Mouse (Mus musculus) urinary bladder, postnatal 10 days (tissue): ENCODE measurements around the gene Ptprz1.

Experiments
- DNase-seq: peaks from one replicate; pipeline ENCODE4 v3.0.0; 2022; ENCODE audit warnings: low spot score

Gene Ptprz1

GRCm38 (mm10) chr6:22874781-22875613 lies at the start of gene Ptprz1:
Gene Ptprz1 (plus strand): TSS chr6:22875502.
- no peak for DNase-seq

- no peak for DNase-seq
Observed at GRCm38 (mm10) chr6:22833637-22834036, 41.7 kb upstream of the Ptprz1 start.

DNA sequence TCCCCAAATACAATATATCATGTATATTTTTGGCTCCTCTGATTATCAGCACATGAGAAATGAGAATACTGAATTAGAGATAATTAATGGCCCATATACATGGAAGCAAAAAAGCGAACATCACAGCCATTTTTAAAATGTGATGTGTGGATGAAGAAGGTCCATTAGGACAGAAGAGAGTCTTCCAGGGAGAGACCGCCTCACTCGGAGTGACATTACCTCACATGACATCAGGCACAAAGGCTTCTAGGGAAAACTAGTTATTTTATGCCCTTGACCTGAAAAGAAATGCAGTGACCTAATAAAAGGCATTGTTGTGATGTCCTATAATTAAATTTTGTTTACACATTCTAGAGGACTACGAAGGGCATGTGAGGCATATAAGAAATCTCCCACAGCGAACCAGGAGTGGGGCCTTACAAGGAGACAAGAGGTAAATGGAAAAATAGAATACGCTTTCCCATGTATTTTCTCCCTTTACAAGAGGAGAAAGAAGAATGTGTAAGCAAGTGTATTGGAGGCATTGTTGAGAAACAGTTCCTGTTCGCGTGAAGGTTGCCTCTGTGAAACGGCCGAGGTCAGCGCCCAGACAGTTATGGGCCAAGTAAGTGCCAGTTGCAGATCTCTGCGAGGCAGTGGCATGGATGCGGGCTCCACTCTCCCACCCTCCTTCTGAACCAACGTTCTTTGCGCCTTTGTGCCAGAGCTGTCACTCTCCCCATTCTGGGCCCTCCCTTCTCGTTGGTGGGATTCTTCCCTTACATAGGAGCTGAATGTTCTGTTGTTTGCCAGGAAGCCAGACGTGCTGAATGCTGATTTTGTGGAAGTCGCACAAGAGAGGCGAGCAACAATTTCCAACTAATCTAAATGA lies 41.0 kb upstream of the Ptprz1 start:
- DNase-seq = no peak

DNA sequence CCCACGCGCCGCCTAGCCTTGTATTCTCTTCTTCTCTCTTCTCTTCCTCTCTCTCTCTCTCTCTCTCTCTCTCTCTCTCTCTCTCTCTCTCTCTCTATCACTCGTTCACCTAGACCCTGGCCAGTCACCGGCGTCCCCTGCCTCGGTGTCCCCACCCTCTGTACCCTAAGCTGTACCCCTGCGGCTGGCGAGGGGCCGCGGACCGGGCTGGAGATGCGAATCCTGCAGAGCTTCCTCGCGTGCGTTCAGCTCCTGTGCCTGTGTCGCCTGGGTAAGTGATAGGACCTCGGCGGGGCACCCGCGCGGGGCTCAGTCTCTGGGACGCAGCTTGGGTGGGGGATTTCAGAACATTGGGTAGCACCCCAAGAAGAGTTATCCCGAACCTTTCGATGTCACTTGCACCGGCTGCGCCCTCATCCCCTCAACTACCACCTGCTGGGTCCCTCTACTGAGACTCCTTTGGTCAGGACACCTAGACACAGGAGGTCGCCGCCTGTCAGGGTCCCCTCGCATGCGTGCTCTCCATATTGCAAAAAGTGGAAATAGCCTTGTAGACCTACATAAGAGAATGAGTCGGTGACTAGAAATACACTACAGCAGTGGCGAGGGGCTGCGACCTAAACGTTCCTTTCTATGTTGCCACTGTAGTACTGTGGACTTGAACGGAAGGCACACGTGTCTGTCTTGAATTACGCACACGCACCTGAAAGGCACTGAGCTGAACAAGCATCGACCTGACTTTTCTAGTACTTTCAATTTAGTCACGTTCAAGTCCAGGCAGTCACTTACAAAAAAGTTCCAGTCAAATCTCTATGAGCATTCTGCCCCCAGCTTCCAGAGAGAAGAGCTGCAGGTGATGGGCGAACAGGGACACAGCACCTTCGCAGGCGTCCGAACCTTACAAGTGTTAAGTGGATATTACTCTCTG lies 576 bp downstream of the Ptprz1 start:
- no peak for DNase-seq

GRCm38 (mm10) chr6:22887978-22888377 lies 12.7 kb downstream of the Ptprz1 start:
- no peak for DNase-seq

DNA sequence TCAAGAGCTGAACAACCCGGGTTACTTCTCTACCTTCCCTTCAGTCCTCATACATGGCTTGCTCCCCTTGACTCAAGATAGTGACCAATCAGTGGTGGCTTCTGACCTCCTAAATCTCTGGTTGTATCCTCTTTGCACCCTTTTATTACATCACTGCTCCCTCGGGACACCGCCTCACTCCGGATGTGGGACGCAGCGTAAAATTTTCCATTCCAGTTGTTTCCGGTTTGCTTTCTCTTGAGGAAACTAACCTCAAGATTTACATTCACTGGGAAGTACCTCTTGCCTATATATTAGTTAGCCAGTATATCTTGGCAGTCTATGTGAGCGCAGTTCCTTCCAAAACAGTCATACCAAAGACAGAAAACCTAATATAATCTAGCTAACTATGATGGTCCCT lies 14.0 kb downstream of the Ptprz1 start:
- DNase-seq = no peak

DNA sequence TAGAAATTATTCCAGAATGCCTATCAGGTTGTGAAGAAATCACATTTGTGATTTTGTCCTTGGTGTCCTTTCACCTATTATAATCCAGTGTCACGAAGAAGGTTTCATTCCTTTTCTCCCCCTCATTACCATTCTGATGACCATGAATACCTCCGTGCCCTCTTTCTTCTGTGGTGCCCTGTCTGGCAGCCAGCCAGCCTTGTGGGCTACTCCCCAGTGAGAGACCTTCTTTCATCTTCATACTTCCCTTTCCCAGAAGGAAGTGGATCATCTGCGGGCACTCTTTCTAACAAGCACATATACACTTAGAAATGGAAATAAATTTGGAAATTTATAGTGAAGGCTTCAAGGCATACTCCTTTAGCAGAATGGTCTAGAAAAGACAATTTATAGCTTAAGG lies 26.7 kb downstream of the Ptprz1 start:
- no peak for DNase-seq

DNA sequence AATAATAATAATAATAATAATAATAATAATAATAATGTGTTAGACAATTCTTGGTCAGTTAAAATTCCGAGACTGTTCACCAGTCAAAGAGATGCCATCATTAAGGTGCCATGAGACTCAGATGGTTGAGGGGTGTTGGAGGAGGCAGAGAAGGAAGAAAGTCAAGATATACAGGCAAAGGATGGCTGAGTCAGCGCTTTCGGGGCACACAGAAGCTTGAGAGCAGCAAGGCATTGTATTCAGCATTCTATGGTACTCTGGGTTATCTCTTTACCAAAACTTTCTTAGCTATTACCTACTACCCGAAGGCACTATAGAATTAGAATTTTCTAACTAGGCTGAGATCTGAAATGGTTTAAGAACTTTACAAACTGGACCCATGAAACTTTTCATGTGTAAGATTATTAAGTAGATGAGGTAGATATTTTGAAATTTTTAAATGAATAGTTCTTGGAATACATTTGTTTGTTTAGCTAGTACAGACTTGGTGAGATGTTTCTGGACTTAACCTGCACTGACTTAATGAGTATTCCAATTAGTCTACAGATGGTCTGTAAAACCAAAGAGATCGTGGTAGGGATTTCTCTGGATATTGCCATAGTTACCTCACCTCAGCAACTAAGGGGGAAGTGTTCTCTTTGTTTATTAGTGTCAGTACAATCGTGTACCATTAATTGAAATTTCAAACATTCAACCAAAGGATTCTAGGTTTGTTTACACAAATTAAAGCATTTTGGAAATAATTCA lies 33.4 kb downstream of the Ptprz1 start:
- no peak for DNase-seq

DNA sequence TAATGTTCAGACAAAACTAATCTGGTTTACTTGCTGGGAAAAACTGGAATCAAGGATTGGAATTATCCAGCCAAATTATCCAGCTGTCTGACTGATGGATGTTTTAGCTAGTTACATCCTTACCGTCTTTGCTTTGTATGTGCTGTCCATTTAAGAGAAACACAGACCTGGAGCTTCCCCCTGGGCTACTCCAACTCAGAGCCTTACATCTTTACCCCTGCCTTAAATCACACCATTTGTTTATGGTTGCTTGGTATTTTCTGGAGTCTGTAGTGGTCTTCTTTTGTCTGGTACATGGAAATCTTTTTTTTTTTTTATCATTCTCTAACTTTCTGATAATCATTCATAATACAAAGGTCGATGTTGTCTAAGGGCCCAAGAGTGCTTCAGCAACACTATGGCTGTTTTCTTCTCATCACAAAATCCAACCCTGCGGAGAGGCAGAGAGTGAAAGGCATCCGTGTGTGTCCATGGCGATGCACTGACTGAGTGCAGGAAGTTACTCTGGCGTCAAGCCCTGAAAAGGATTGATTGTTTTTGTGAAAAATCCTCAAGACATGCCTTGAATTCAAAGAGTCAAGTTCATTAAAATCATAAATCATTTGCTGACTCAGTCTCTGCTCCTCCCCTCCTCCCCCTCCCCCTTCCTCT lies 34.1 kb downstream of the Ptprz1 start:
- no peak for DNase-seq

DNA sequence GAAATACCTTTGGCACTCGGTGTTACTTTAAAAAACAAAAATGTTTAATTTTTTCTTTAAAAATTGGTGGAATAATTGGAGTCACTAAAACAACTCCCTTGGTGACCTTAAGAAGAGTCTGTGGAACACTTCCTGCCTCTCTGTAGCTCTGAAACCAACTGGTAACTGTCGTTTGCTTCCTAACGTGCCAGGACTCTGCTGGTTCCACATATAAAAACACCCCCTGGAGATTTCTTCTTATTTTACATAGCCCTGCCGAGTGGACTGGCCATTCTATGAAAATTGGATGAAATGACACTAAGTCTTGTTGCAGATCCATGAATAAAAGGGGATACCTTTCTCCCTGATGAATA lies 34.6 kb downstream of the Ptprz1 start:
- no peak for DNase-seq

- DNase-seq = no peak
Observed at GRCm38 (mm10) chr6:22922880-22923279, 47.6 kb downstream of the Ptprz1 start.

DNA sequence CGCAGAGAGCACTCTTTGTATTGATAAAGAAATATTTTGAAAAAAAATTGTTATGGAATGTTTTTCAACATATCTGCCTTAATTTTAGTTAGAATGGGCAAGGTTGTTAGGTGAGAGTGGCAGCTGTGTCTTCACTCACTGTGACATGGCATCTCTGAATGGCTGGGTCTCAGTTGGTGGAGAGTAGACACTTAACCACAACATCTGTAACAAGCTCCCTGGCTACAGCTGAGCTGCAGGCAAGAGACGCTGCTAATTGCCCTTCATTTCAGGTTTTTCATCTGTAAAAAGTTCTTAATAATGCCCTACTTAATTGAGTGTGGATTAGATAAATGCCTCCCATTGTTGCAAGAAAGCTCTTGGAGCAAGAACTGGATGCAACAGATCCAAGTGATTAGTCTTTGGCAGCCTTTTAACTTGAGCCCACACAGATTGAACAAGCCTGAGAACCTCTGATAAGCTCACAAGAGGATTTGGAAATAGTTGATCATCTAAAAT lies 57.5 kb downstream of the Ptprz1 start:
- DNase-seq = no peak

DNA sequence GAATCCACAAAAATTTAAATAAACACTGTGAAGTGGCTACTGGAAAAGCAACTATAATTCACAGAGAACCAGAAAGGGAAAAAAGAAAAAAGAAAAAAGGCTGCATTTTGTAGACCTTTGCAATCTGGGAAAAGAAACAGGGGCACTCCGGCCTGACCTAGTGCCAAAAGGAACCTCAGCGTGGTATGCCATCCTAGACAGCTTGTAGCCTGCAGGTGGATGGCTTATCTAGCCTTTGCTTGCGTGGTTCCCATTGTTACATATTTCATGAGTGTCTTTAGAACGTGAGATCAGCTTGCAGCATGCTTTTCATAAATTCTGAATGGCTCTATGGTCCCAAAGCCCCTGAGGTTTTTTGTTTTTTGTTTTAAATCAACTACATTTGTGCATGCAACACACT lies 61.8 kb downstream of the Ptprz1 start:
- DNase-seq = no peak

- DNase-seq = no peak
Observed at GRCm38 (mm10) chr6:22937526-22937925, 62.2 kb downstream of the Ptprz1 start.

- no peak for DNase-seq
Observed at GRCm38 (mm10) chr6:22944191-22944590, 68.9 kb downstream of the Ptprz1 start.

- no peak for DNase-seq
Observed at GRCm38 (mm10) chr6:22963374-22963773, 88.1 kb downstream of the Ptprz1 start.

- no peak for DNase-seq
Observed at GRCm38 (mm10) chr6:22968073-22968472, 92.8 kb downstream of the Ptprz1 start.

- no peak for DNase-seq
Observed at GRCm38 (mm10) chr6:22983769-22984519, 108.6 kb downstream of the Ptprz1 start.

GRCm38 (mm10) chr6:22984520-22985154 lies 109.3 kb downstream of the Ptprz1 start:
- DNase-seq = no peak
